Mouse (Mus musculus) Patski (cell line): ENCODE measurements around the gene Mtfp1. TPM values are rescaled to one million over a fixed set of nuclear protein-coding genes. Genes with fewer than 3 reads are reported as not detected.
"Not testable (repeated sequence)": the region's sequence is repeated elsewhere in the genome, so short reads cannot be mapped to it uniquely, and the experiment has no call there.

ENCODE experiments used
- ATAC-seq: fragments of 100-300 bp; one replicate; pipeline ENCODE4 v1.8.0; 2021
- CTCF ChIA-PET: fragments of 350-600 bp; sonication (Branson Sonifier 250); formaldehyde crosslinking; loops from one replicate; lab custom pipeline; 2022; ENCODE audit warnings: inconsistent platforms; lab: Charles Lee
- POLR2A ChIA-PET: fragments of 350-600 bp; sonication (Branson Sonifier 250); formaldehyde crosslinking; loops from one replicate; lab custom pipeline; 2022; ENCODE audit warnings: antibody characterized with exemption, inconsistent platforms; lab: Charles Lee
- DNase-seq: peaks from one replicate; pipeline ENCODE4 v3.0.0-alpha.2; 2011; ENCODE audit warnings: low read depth, low spot score
- H3K27me3 ChIP-seq: fragments of 371-371 bp; one replicate; pipeline ENCODE4 v1.5.1; 2021
- CTCF ChIP-seq: fragments of 100-300 bp; IDR thresholded peaks from one replicate; pipeline ENCODE4 v1.5.1; 2021
- in situ Hi-C: fragments of 300-500 bp; cut with MboI; formaldehyde crosslinking; loops from 3 replicates; pipeline ENCODE4 v1.11.1; 2018; ENCODE audit warnings: low pct_unique_long_range_greater_than_20kb, mixed read lengths
- polyA plus RNA-seq: library from polyadenylated mRNA; unstranded; gene quantifications from one replicate; pipeline ENCODE4 v1.2.3, GENCODE M21; 2021

Gene Mtfp1
- polyA plus RNA-seq, 1 experiment from 2014 or later: 15.1 TPM

DNA sequence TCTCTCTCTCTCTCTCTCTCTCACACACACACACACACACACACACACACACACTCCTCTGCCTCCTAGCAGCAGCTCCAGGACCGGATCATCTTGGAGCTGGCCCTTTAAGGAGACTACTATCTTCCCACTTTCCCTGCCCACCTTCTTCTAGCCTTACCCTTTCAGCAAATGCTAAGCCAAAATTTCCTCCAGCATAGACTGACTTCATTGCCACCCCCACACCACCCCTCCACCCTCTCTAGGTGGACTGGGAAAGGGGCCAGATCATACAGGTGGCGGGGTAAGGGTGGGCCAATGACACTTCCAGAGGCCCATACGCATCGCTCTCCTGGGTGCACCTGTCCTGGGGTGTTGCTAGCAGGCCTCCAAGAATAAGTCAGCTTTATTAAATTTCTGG is 20.2 kb upstream of the Mtfp1 start:
- TF ChIP-seq CTCF: no peak
- DNase-seq (no peak), ATAC-seq (no peak)
- POLR2A ChIA-PET: no interaction called here
- in situ Hi-C loops: no loop called here
- no peaks in the 10 kb centered on the region for H3K27me3 ChIP-seq
- CTCF ChIA-PET: interaction anchor here (1.3 to 1.7 kb wide), 4 partner anchors 10 to 104 kb away, joined by 3 to 4 read pairs (median 3); no protein-coding TSS in a partner anchor

DNA sequence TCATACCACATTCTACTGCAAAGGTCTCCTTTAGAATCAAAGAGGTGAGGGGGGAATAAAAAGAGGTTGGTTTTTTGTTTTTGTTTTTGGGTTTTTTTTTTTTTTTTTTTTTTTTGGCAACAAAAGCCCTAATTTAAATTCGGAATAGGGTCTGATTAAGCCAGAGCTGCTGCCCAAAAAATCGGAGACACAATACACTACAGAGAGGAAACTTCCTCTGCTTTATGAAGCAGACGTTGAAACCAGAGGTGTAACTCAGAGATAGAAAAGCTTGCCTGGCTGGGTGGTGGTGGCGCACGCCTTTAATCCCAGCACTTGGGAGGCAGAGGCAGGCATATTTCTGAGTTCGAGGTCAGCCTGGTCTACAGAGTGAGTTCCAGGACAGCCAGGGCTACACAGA is 19.3 kb upstream of the Mtfp1 start:
- CTCF ChIA-PET: interaction anchor here (1.3 to 1.7 kb wide), 3 partner anchors 9 to 105 kb away, joined by 3 to 4 read pairs (median 3); no protein-coding TSS in a partner anchor
- in situ Hi-C loops: not testable (repeated sequence)

DNA sequence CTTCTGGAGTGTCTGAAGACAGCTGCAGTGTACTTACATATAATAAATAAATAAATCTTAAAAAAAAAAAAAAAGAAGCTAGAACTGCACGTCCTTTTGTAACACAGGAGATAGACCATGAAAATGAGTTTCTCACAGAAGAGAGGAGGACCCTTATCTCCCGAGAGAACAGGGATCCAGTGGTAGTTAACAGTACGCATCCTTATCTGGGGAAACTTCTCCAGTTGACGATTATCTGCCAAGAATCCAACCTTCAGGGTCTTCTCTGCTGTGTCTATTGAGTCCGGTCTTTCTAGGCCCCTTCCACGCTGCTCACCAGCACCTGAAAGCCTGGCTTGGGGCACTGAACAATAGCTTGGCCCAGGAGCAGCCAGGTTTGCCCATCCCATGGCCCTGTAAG is 18.7 kb upstream of the Mtfp1 start:
- in situ Hi-C loops: no loop called here
- POLR2A ChIA-PET: no interaction called here
- H3K27me3 ChIP-seq: no peaks in the 10 kb centered on the region
- TF ChIP-seq CTCF: no peak
- ATAC-seq: no peak
- CTCF ChIA-PET: interaction anchor here (1.3 to 1.7 kb wide), 2 partner anchors 8 to 106 kb away, joined by 3 read pairs; no protein-coding TSS in a partner anchor
- DNase-seq: no peak

More for the DNA sequence above, 19.3 kb upstream of the Mtfp1 start:
- ATAC-seq, POLR2A ChIA-PET, DNase-seq, H3K27me3 ChIP-seq: not testable (repeated sequence)

DNA sequence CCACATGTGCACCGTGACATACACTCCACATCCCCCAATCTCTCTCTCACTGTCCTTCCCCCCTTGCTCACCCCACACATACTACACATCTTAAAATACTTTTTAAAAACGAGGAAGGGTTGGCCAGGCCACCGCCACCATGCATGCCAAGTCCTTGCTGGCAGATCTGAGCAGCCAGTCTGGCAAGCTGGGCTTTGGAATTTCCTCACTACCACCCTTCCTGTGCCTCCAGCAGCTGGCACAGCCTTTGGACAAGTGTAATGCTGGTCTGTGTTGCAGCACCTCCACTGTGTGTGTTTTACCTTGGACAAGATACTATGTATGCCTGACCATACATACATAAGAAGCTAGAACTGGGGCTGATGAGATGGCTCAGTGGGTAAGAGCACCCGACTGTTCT is 18.3 kb upstream of the Mtfp1 start:
- no peak for TF ChIP-seq CTCF
- no peak for ATAC-seq
- H3K27me3 ChIP-seq: no peaks in the 10 kb centered on the region
- in situ Hi-C loops: no loop called here
- CTCF ChIA-PET: interaction anchor here (1.0 to 1.7 kb wide), 2 partner anchors 16 to 106 kb away, joined by 3 read pairs; no protein-coding TSS in a partner anchor
- DNase-seq: no peak
- POLR2A ChIA-PET: no interaction called here

DNA sequence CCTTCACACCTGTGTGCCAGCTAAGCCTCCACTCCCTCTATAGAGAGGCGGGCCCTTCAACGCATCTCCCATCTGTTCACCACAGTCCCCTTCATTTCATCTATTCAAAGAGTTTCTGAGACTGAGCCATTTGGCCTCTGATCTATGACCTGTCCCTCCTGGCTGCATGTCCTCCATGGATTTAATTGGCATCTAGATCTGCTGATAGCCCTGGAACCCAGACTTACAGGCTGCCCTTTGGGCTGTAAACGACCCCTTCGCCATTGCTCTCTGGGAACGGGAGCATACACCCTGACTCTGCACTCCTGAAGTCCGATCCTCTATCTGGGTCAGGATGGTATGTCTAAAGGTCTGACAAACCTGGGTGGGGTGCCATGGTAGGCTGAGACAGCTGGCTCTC is 17.6 kb upstream of the Mtfp1 start:
- DNase-seq: no peak
- POLR2A ChIA-PET: no interaction called here
- no peak for TF ChIP-seq CTCF
- CTCF ChIA-PET: interaction anchor here (0.9 to 1.0 kb wide), 2 partner anchors 13 to 16 kb away, joined by 3 read pairs; no protein-coding TSS in a partner anchor
- in situ Hi-C loops: no loop called here
- H3K27me3 ChIP-seq: no peaks in the 10 kb centered on the region
- ATAC-seq: no peak

DNA sequence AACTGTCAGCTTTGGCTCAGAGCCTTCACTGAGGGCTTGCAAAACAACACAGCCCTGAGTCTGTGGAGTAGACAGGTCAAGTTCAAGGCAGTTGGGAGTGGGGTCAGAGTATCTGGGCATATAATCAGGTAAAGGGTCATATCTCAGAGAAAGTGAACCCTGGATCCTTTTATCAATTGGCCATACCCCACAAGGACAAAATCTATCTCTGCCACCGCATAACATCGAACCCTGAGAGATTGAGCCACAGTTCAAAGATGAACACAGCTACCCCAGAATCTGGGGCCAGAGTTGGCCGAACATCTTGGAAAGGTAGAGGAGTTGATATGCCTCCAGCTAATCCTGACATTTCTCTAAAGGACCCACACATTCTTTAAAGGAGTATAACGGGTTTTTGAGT is 16.8 kb upstream of the Mtfp1 start:
- ChIA-PET CTCF (interaction anchor here (0.9 kb wide), 1 partner anchor 12 kb away, joined by 3 read pairs; no protein-coding TSS in a partner anchor), POLR2A (interaction anchor here (0.6 kb wide), 1 partner anchor 285 kb away, joined by 3 read pairs; no protein-coding TSS in a partner anchor)
- no peaks in the 10 kb centered on the region for H3K27me3 ChIP-seq
- DNase-seq: no peak
- no peak for ATAC-seq
- in situ Hi-C loops: no loop called here
- no peak for TF ChIP-seq CTCF

DNA sequence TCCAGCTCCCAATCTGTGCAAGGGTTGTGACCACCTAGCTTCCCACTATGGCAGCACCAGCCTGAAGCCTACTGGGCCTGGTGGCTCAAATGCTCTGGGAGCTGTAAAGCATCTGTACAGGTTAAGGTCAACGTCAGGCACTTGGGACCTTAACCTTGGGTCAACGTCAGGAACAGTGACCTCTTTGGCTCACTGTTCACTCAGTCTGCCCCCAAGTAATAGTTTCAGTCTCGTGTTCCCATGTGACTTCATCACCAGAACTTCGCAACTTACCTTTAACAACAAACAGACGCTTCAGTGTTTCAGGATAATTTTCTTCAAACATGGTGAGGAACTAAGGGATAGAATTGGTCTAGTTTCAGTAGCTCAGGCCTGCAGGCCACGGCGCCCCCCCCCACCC is 13.4 kb upstream of the Mtfp1 start:
- H3K27me3 ChIP-seq: no peaks in the 10 kb centered on the region
- POLR2A ChIA-PET: no interaction called here
- TF ChIP-seq CTCF: no peak
- ATAC-seq (no peak), DNase-seq (no peak)
- CTCF ChIA-PET: no interaction called here
- in situ Hi-C loops: loop anchor here (10.0 kb wide), 1 partner anchor 196 kb away; no protein-coding TSS in a partner anchor

DNA sequence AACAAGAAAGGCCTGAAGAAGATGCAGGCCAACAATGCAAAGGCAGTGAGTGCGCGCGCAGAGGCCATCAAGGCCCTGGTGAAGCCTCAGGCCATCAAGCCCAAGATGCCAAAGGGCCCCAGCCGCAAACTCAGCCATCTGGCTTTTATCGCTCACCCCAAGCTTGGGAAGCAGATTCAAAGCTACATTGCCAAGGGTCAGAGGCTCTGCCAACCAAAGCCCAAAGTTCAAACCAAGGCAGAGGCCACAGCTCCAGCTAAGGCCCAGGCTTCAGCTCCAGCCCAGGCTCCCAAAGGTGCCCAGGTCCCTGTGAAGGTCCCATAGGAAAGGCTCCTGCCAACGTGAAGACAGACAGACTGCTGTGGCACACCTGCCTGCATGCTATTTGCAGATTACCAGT is 12.7 kb upstream of the Mtfp1 start:
- in situ Hi-C loops: loop anchor here (10.0 kb wide), 1 partner anchor 197 kb away; no protein-coding TSS in a partner anchor
- POLR2A ChIA-PET, DNase-seq, ATAC-seq, H3K27me3 ChIP-seq: not testable (repeated sequence)
- CTCF ChIA-PET: interaction anchor here (1.1 to 1.2 kb wide), 2 partner anchors 9 to 22 kb away, joined by 3 to 4 read pairs; no protein-coding TSS in a partner anchor

DNA sequence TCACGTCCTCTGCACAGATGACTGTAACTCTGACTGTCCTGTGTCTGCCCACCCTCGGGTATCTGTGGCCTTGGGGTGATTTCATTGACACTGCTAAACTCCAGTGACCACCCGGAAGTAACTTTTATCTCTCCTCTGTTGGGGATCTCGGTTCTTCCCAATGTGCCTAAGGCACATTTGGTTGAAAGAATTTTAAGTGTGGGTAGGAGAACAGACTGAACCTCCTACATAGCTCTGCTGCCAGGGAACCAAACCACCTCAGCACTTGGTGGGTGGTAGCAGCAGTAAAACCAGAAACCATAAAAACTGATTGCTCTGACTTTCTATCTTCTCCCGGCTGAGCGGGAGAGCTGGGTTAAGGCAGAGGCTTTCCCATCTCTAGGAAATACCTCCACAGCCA is 10.2 kb upstream of the Mtfp1 start:
- DNase-seq: no peak
- no peaks in the 10 kb centered on the region for H3K27me3 ChIP-seq
- in situ Hi-C loops: loop anchor here (10.0 kb wide), 1 partner anchor 199 kb away; no protein-coding TSS in a partner anchor
- TF ChIP-seq CTCF: no peak
- ChIA-PET CTCF (interaction anchor here (1.0 to 1.1 kb wide), 2 partner anchors 9 to 65 kb away, joined by 3 read pairs; no protein-coding TSS in a partner anchor), POLR2A (interaction anchor here (1.7 kb wide), 1 partner anchor 12 kb away, joined by 6 read pairs; no protein-coding TSS in a partner anchor)
- peak; percentile 49 for ATAC-seq

DNA sequence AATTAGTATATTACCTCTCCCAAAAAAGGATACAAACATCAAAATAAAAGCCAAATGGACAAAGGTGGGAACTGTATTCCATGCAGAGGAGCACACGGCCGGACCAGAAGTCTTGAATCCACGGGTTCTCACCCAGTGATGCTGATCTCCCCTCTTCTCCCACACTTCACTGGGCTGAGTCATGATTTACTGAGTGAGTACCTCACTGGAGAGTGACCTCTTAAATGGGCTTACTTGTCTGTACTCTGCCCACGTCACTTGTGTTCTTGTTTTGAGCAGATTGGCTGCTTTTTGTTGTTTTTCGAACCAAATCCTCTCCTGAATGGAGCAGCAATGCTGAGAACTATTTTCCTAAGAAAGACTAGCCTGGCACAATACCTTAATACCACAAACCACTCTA is 9.7 kb upstream of the Mtfp1 start:
- TF ChIP-seq CTCF: no peak
- POLR2A ChIA-PET: interaction anchor here (1.7 kb wide), 1 partner anchor 12 kb away, joined by 6 read pairs; no protein-coding TSS in a partner anchor
- ATAC-seq (no peak), DNase-seq (no peak)
- in situ Hi-C loops: loop anchor here (10.0 kb wide), 1 partner anchor 200 kb away; no protein-coding TSS in a partner anchor
- no peaks in the 10 kb centered on the region for H3K27me3 ChIP-seq
- CTCF ChIA-PET: interaction anchor here (1.0 kb wide), 1 partner anchor 10 kb away, joined by 3 read pairs; no protein-coding TSS in a partner anchor

DNA sequence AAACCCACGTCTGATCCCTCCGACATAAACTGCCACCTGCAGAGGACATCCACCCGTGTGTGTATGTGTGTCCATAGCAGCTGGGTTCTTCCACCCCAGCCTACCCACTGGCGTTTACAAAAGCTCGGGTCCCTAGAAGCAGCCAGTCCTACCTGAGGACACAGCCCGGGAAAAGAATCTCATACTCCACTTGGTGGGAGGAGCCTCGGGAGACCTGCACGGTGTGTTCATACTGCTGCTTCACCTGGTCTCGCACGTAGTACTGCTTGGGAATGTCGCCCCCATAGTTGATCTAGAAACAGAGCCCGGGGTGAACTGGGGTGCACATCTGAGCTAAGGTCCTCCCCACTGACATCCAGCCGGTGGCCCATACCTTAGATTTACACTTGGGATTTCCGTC is 8.3 kb upstream of the Mtfp1 start:
- H3K27me3 ChIP-seq: no peaks in the 10 kb centered on the region
- in situ Hi-C loops: loop anchor here (10.0 kb wide), 1 partner anchor 201 kb away; no protein-coding TSS in a partner anchor
- POLR2A ChIA-PET: no interaction called here
- no peak for DNase-seq
- ATAC-seq: no peak
- CTCF ChIA-PET: no interaction called here
- TF ChIP-seq CTCF: no peak
